Mouse (Mus musculus) thymus, postnatal 36 days (tissue): ENCODE data around the gene Mamdc2.

Experiments used
- DNase-seq, 2 experiments: peaks; one replicate each; pipeline ENCODE4 v3.0.0; 2022; ENCODE audit warnings: mixed read lengths in 2 of 2

Gene Mamdc2

GRCm38 (mm10) chr19:23273355-23274053 is 174.7 kb downstream of the Mamdc2 start, which contains the start of gene Smc5:
TSS of gene Smc5 (minus strand) at chr19:23273897.
- peak; percentile 94 to 96 for DNase-seq

- no peak for DNase-seq
These were observed 191.5 kb downstream of the Mamdc2 start for GRCm38 (mm10) chr19:23256771-23257170.
